Mouse (Mus musculus) A20 (cell line): ENCODE data around the gene Atl2.

Experiments
- DNase-seq: peaks from one replicate; pipeline ENCODE4 v3.0.0-alpha.2; 2011; ENCODE audit warnings: low read depth, low spot score

Gene Atl2

DNA sequence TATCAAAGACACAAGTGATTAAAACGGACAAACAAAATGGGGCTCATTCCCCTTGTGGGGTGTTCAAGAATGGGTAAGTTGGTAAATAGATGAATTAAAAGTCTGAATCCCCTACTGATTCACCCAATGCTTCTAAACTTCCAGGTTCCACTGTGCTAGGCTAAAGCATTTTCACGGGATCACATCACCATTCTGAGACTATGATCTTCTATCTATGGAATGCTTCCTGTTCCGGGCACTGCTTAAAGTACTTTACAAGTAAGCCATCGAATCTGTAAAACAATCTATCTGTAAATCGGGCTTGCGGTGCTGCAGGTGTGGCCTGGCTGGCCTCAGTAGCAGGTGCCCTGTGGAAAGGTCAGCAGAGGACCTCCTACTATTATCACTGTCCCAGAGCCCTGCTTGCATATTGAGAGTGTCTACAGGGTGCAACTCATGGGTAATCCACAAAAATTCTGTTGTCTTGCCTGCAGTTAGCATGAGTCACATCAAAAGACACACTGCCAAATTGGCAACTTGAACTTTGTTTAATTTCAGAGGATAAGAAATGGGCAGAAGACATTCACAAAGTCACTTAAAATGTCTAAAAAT is 2.3 kb upstream of the Atl2 start:
- DNase-seq, result no peak

DNA sequence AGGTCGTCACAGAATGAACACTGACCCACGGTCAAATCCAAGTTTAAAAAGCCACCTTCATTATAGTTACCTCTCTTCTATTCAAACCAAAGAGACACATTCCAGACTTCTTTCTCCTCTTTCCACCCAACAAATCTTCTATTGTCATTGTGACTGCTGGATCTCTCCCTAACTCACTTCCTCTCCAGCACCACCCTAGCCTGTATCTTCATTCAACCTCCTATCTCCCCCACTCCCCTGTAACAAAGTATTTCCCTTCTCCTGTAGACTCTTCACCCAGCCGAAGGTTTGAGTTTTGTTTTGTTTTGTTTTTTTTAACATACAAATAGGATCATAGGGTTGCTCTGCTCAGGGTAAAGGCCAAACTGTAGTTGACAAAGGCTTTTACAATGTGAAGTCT is 1.7 kb upstream of the Atl2 start:
- DNase-seq, result no peak

DNA sequence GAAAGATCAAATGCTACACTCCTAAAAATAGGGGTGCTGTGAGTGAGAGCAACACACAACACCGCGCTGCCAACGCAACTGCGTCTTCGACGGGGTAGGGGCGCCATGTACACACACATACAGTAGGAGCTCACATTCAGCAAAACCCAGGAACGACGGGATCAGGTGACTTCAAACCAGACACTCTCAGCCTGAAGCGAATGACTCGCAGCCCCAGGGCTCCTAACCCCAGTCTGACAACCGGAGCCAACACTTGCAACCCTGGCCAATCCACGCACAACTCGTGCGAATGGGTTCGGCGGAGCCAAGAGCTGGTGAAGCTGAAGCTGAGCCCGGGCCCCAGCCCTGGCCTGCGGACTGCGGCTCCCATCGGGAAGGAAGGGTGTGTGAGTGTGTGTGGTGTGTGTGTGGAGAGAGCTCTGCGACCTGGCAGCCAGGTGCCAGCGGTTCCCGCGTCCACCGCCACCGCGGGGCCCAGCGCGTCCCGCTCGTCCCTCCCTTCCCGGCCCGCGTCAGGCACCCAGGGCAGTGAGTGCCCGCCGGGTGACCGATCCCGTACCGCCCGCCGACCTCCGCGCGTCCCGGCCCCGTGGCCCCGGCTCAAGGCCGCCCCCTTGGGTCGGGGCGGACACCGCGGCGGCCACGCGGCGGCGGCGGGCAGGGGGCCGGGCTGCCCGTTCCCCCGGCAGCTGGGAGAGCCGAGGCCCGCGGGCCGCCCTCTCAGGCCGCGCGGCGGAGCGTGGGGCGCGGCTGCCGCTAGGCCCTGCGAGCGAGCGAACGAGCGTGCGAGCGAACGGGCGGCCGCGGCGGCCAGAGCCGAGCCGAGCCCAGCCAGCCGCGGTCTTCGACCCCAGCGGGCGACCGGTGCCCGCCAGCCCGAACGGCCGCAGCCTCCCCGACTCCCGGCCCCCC is 696 bp downstream of the Atl2 start:
- peak; percentile 81 for DNase-seq

DNA sequence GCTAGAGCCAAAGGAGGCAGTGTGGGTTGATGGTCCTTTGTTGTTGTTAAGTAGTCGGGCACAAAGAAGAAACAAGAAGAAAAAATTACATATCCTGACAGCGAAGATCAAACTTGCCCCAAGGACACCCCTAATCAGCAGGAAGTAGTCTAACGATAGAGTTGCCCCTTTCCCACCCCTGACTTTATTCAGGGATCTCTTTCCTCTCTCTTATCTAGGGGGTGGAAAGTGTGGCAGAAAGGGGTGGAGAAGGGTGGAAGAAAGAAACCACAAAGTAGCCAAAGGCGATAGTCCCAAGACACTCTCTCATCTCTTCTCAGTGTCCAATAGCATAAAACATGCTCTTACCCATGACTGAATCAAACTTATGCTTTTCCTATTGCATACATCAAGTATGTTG is 1.9 kb downstream of the Atl2 start:
- no peak for DNase-seq

DNA sequence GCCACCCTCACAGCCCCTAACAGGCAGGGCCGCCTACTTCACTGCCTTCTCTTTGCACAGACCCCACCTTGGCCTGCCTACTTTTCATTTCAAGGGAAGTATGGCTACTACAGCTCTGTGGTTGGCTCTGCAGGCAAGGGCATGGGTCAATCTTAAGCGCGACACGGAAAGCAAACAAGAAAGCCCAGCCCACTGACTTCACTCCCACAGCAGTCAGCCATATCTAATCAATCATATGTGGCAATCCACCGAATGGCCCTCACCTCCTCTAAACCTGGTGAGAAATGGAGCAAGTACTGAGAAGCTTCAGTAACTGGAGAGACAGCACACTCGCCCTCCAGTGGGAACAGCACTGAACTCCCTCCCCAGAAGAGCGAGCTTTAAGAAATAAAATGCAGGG is 4.0 kb downstream of the Atl2 start:
- no peak for DNase-seq

DNA sequence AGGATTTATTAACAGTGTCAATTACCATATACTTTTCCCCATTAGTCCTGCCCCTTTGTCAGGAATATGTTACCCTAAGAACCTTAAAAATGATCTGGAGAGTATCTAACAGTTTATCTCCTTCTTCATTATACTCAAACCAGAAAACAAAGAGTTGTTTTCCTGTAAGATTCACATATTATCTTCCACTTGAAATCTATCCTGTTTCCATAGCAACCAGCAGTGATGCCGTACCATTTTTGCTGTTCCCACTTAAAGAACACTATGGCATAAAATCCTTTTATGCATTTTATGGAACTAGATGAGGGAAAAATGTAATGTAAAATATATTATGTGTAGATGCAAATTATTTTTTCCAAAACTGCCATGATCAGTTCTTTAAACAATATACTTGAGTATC is 8.0 kb downstream of the Atl2 start:
- no peak for DNase-seq

DNA sequence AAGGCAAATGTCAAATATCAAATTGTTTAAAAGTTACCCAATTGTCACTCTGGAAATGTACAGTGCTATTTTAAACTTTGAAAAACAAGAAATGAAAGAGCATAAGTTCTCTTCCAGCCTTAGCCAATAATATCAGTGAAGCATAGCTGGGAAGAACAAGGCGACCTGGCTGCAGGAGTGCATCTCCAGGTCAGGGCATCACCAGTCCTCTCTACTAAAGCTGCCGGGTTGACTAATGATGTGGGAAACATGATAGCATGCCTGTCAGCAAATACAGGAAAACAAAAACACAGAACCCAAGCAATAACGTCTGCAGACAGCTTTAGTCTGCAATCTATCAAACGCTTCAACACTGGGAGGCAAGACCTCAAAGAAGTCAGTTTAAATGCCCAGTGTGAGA is 12.7 kb downstream of the Atl2 start:
- DNase-seq, result no peak

DNA sequence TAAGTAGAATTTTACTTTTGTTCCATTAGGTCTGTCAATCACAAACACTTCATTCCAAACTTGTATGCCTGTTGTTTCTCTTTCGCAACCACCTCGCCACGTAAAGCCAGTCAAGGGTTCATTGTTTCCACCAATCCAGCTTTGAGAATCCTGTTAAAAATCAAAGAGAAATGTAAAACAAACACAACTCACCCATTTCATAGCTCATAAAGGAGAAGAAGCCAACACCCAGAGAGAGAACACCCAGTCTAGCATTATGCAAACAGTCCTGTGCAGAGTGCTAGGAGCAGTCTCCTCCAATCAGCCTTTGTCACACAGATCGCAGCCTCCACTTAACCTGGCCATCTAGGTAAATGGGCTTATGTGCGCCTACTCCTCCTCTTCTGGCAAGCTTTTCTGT is 30.9 kb downstream of the Atl2 start:
- DNase-seq, result no peak

DNA sequence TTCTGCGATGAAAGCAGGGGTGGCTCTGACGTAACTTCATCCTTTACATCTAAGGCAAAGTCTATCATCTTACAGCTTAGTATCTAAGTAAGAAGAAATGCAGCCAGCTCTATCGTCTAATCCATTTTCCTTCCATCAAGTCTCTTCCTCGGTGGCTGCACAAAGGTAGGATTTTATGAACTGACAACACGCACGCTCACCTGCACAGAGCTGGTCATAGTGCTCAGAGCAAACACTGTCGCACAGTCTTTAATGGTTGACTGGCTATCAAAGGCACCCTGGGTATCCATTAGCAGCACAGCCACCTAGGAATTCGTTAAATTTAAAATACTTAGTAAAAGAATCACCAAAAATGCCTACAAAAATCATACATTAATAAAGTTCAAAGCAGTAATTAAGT is 31.4 kb downstream of the Atl2 start:
- DNase-seq, result no peak

DNA sequence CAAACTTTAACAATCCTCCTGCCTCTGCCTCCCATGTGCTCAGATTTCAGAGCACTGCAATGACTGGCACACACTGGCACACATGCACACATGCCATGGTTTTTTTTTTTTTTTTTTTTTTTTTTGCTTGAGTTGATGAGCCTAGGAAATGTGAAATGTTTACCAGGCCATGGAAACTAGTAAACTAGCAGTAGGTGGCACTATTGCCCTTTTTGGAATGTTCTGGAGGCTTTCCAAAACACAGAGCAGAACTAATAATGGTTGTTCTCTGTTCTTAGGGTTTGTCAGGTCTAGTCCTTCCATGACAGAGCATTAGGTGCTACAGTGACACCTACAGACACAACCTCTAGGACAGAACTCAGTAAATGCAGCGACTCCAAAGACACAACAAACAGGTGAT is 33.9 kb downstream of the Atl2 start:
- peak; percentile 35 for DNase-seq

DNA sequence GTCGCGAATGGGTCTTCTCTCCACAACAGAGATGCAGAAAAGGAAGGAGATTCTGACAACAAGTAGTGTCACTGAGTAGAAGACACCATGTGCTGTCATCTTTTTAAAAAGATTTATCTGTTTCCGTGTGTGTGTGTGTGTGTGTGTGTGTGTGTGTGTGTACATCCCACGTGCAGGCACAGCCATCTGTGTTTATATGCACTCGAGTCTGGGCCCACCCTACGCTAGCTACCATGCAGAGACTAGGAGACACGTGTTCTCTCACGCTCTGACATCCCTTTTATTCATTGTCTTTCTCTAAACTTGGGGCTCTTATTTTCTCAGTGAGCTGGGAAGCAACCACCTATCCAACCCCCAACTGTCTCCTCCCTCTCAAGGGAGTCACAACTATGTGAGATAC is 40.4 kb downstream of the Atl2 start:
- DNase-seq, result no peak

DNA sequence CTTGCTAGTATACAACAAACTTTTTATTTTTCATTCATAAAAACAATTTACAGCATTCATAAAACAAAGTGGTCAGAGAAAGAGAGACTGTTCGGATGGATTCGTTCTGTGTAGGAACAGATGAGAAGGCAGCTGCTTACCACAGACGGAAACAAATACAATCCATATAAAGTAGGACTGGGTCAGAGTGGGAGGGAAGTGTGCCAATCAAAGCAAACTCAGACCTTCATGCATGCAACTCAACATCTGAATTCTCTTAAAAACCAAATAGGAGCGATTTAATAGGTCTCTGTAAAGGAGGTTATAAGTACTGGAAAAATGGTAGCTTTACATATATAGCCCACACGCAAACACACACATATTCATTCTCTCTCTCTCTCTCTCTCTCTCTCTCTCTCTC is 47.5 kb downstream of the Atl2 start:
- no peak for DNase-seq

DNA sequence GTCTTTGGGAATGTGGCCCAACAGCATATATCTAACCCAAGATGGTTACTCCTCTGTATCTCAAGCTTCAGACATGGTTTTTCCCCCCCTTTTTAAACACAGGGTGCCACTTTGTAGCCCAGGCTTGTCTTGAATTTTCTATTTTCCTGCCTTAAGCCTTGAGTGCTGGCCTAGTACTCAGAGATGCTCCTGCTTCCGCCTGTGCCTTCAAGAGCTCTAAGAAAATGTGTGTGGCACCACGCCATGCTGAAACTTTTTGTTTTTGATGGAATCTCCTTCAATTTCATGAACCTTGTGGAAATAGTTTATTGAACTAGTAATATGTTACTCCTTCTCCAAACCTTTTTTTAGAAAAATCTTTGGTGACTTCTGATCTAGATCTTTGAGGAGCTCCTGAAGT is 49.7 kb downstream of the Atl2 start:
- DNase-seq, result no peak

DNA sequence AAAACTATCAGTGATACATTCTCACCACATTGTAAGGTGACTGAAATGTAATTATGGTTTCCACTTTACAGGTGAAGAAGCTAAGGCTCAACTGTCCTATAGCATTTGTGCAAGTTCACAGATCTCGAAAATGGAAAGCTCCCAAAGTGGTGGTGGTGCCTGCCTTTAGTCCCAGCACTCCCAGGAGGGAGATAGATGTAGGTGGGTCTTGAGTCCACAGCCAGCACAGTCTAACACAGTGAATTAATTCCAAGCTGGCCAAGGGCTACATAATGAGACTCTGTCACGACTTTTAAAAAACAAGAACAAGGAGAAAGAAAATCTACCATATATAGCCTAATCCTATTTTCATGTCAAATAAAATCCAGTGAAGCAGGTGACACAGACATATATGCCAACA is 50.2 kb downstream of the Atl2 start:
- no peak for DNase-seq

DNA sequence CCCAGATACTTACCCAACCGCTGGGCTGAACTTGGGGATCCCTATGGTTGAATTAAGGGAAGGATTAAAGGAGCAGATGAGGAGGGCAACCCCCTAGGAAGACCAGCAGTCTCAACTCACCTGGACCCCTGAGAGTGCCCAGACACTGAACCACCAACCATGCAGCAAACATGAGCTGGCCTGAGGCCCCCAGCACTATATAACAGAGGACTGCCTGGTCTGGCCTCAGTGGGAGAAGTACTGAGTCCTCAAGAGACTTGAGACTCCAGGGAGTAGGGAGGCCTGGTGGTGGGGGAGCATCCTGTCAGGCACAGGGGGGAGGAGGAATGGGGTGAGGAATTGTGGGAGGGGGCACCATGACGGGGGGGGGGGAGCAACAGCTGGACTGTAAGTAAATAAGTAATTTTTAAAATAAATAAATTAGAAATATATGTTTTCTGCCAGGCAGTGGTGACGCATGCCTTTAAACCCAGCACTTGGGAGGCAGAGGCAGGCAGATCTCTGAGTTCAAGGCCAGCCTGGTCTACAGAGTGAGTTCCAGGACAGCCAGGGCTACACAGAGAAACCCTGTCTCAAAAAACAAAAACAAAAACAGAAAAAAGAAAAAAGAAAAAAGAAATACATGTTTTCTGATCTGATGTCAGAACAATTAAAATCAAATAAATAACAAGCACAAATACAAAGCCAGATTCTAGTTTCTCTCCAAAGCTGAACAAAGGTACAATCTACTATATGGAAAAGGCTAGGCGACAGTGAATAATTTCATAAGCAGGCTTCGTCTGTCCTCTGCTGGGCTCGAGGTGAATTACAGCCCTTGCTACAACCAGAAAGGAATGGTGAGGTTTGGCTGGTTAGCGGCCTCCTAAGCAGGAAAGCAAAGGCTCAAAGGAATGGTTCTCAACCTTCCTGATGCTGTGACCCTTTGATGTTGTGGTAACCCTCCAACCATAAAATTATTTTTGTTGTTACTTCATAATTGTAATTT is 55.4 kb downstream of the Atl2 start:
- peak; percentile 56 for DNase-seq

DNA sequence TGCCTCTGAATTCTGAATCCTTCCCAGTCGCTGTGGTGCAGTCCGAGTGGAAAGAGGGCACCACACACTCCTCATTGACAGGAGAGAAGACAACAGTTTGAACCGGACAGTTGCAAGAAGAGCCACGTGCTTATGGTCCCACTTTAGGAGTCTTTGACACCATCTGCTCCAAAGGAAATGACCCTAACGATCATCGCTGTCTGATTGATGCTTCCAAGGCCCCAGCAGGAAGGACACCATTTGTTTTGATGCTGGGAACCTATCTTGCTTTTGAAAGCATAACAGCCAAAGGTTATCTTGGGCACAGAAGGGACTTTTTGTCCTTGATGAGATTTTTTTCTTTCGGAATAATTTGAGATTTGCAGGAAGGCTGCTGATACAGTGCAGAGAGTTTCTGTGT is 58.9 kb downstream of the Atl2 start:
- DNase-seq, result no peak

DNA sequence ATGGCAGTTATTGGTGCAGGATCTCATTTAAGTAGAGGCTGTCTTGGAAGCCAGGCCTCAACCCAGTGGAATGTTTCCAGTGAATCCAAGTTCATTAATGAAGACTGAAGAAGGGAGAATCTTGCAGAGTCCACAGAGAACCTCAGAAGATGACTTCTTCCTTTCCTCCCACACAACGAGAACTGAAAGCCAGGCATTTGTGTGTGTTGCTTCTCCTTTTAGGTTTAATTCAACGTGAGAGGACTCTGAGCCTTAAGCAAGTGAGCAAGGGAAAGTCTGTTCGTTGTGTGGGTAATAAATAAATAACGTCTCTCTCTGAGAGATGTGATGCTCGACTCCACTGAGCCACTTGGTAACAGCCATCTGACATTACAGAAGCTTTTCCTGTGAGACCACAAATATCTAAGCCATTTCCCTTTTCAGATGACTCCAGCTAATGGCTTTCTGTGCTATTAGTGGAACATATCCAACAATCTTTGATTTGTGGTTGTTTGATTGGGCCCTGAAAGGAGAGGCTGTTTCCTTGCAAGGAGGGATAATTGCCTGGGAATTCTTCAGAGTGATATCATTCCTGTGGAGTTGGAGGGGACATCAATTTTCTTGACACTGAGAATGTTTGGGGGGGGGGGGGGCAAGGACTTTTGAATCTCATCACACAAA is 60.1 kb downstream of the Atl2 start:
- DNase-seq, result no peak

DNA sequence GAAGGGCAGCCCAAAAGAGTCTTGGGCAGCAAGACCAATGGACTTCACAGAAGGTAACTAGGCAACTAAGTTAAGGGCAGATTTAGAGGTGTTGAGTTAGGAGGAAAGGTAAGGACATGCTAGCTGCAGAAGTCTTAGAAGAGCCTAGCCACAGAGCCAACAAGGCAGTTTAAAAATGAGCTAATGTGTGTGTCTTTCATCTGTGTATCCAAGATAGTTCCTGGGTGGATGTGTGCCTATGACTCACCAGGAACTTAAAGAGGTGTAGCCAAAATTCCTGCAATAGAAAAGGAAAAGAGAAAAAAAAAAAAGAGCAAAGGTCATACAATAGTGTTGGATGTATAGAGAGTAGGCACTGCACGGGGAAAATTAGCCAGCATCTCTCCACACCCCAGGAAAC is 63.6 kb downstream of the Atl2 start:
- DNase-seq, result no peak

DNA sequence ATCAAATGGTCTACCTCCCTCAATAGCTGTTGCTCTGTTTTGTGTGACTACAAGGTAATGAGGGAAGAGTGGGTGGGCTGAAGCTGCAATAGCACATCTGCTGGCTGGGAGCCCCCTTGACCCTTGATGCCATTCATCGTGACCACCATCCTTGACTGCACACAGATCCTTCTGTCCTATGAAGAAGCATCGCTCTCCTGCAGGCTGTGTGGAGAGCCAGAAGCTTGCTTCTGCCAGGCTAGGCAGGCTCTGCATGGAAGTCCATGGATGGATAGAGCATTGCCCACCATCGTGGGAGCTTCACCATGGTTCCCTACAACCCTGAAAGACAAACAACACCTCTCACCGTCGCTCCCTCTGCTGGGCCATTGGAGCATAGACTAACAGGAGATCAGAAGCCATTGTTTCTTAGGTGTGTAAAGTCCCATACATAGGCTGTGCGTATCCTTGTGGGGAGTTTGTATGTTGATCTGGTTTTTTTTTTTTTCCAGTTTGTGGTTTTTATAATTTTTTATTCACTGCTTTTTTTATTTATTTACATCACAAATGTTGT is 69.4 kb downstream of the Atl2 start:
- no peak for DNase-seq

DNA sequence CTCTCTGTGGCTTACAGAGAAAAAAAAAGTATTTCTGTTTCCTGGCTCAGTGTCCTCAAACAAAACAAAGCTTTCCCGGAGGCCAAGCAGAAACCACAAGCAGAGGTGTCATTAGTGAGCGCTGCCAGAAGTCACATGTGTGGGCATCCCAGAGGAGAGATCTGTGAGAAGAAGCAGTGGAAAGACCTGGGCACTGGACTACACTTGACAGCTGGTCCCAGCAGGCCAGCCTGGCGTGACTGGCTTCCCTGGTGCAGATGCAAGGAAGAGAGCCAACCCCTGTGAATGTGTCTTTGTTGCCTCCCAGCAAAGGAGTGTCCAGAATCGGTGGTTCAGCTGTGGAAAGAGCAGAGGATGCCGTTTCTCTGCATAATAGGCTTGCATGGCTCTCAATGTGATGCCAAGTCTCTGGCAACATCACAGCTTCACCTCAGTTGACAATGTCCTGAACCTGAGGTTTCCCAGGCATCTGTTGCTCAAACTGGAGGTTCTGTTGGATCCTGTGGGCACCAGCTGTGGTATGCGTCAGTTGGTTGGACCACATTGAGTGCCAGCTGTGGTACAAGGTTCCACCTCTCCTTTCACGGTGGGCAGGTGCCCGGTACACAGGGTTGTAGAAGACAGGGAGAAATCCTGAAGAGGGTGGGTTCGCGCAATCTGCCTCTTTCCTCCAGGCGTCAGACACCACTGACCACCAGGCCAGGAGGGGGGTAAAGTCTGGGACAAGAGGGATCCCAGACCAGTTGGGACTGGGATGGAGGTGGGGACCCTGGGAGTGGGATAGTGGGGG is 70.5 kb downstream of the Atl2 start:
- DNase-seq, result no peak

DNA sequence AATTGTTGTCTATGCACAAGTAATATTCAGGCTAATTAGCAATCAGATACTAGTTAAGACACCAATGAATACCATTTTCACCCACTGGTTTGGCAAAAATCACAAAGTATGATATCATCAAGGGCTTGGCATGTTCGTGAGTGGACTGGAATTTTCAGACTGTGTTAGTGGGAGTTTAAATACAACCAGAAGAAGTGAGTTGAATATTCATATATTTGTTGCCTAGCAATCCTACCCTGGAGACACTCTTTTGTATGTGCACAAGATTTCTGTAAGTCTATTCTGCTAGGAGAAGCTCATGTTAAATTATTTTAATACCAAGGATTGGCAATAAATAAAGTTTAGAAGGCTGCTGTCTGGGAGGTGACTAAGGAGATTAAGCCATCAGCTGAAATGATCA is 71.5 kb downstream of the Atl2 start:
- no peak for DNase-seq
